Comparison of ENCODE assay signal across 9 mouse cellular contexts in genomic region chr19:53284268-53285208, GRCm38 (mm10). TPM values are rescaled to one million over a fixed set of nuclear protein-coding genes. Genes with fewer than 3 reads are reported as not detected.
A peak's percentile ranks its signal among the peaks of the same experiment; 100 is the strongest.
DNase-seq lines count a peak whose midpoint lies in the region; ATAC-seq and TF ChIP-seq lines count a peak whose summit lies in the region.
"Had no signal": no experiment of that assay in that cellular context is flagged by ENCODE, and none has a peak within 500 bp of the region (broad histone marks: within the 10 kb centered on the region; RNA-seq: fewer than 3 reads in every experiment).

No protein-coding gene starts in this region.

- no peak overlapping the region for H3K4me2 ChIP-seq in forebrain, embryonic 11.5 days (ENCODE audit: low read depth, low read length, severe bottlenecking)
- H3K4me2 ChIP-seq in hindbrain, postnatal 0 days (ENCODE audit: low read depth, low read length), result peak overlapping the region; percentile 19; the same call in 1 of the 2 replicates

- WGBS in forebrain, embryonic 11.5 days, result 31% methylated on average over 20 of the region's 20 CpGs
- 42% methylated on average over 20 of the region's 20 CpGs for WGBS in forebrain, embryonic 10.5 days
- 18% methylated on average over 20 of the region's 20 CpGs for WGBS in hindbrain, postnatal 0 days

- no peaks in the 10 kb centered on the region for H3K9me3 ChIP-seq in forebrain, embryonic 11.5 days (ENCODE audit: control insufficient read depth, low read length)
- H3K9me3 ChIP-seq in forebrain, embryonic 10.5 days, result no peaks in the 10 kb centered on the region
- H3K9me3 ChIP-seq in hindbrain, postnatal 0 days (ENCODE audit: low read length), result no peaks in the 10 kb centered on the region
- H3K9me3 ChIP-seq: G1E had no signal

- ATAC-seq in forebrain, embryonic 11.5 days (replicated peaks; ENCODE audit: low FRiP score), result peak; percentile 60; the same call in 1 of the 2 replicates
- ATAC-seq in granulocyte monocyte progenitor cell, adult 5-6 weeks (replicated peaks; ENCODE audit: poor library complexity, severe bottlenecking), result peak; percentile 88
- peak; percentile 57; the same call in 1 of the 2 replicates for ATAC-seq in hindbrain, postnatal 0 days
- peak; percentile 86 for ATAC-seq in megakaryocyte progenitor cell, adult 5-6 weeks (replicated peaks; ENCODE audit: poor library complexity)

- H3K4me1 ChIP-seq in forebrain, embryonic 11.5 days (replicated peaks; ENCODE audit: control insufficient read depth, insufficient read depth, low read length), result peaks cover 7% of the 10 kb centered on the region
- peaks cover 26% of the 10 kb centered on the region for H3K4me1 ChIP-seq in forebrain, embryonic 10.5 days
- H3K4me1 ChIP-seq in hindbrain, postnatal 0 days (ENCODE audit: insufficient read depth, low read length), result peaks cover 7% of the 10 kb centered on the region; the same call in 1 of the 2 replicates

- no peaks in the 10 kb centered on the region for H3K27me3 ChIP-seq in forebrain, embryonic 11.5 days (ENCODE audit: control insufficient read depth, insufficient read depth, low read length)
- H3K27me3 ChIP-seq in forebrain, embryonic 10.5 days (ENCODE audit: poor library complexity, severe bottlenecking), result peaks cover 10% of the 10 kb centered on the region; the same call in 1 of the 2 replicates
- no peaks in the 10 kb centered on the region for H3K27me3 ChIP-seq in hindbrain, postnatal 0 days (ENCODE audit: insufficient read depth, low read length)

- H3K9ac ChIP-seq in forebrain, embryonic 11.5 days (ENCODE audit: low read length), result no peak overlapping the region
- H3K9ac ChIP-seq in hindbrain, postnatal 0 days (replicated peaks; ENCODE audit: low read length), result no peak overlapping the region; the same call in 1 of the 2 replicates

- no peak for DNase-seq in forebrain, embryonic 11.5 days (ENCODE audit: low spot score)
- DNase-seq in forebrain, embryonic 10.5 days (ENCODE audit: extremely low spot score, low spot score), result no peak
- peak; percentile 14 for DNase-seq in Muller cell, postnatal 12 days (ENCODE audit: inconsistent ontology term)
- peak; percentile 52 for DNase-seq in hindbrain, postnatal 0 days (ENCODE audit: low spot score)
- DNase-seq in thymus, postnatal 0 days (ENCODE audit: low spot score), result no peak
- DNase-seq in right cerebral cortex, adult 18-20 months, result no peak

- no peak overlapping the region for H3K27ac ChIP-seq in forebrain, embryonic 11.5 days (ENCODE audit: low read depth, low read length)
- H3K27ac ChIP-seq in forebrain, embryonic 10.5 days, result no peak overlapping the region
- peak overlapping the region; percentile 29; the same call in 1 of the 2 replicates for H3K27ac ChIP-seq in hindbrain, postnatal 0 days

- TF ChIP-seq CTCF in hindbrain, postnatal 0 days (IDR thresholded peaks at IDR 0.05; ENCODE audit: low read depth), result no peak

- H3K36me3 ChIP-seq in forebrain, embryonic 11.5 days (ENCODE audit: control insufficient read depth, insufficient read depth, low read length), result no peaks in the 10 kb centered on the region
- no peaks in the 10 kb centered on the region for H3K36me3 ChIP-seq in forebrain, embryonic 10.5 days (replicated peaks)
- no peaks in the 10 kb centered on the region for H3K36me3 ChIP-seq in hindbrain, postnatal 0 days (ENCODE audit: insufficient read depth, low read length)
- H3K36me3 ChIP-seq: G1E had no signal

- H3K4me3 ChIP-seq in forebrain, embryonic 11.5 days (ENCODE audit: low read depth, low read length), result no peak overlapping the region
- no peak overlapping the region for H3K4me3 ChIP-seq in forebrain, embryonic 10.5 days
- H3K4me3 ChIP-seq in hindbrain, postnatal 0 days (ENCODE audit: low read length), result no peak overlapping the region

RNA-seq across cellular contexts. Expression of gene Mxi1, which starts 25.8 kb away (rescaled TPM):
- 49.8 TPM in 2 replicates for polyA plus RNA-seq in forebrain, embryonic 11.5 days (2014; fragmentation: Nextera tagmentation; extraction: Ambion mirVana)
- 16.1 and 20.7 TPM in 2 replicates for polyA plus RNA-seq in forebrain, embryonic 10.5 days (2016; fragmentation: Nextera tagmentation; extraction: Ambion mirVana)
- total RNA-seq in granulocyte monocyte progenitor cell, adult 5-6 weeks (2014; fragmentation: Nextera tagmentation), result 19.6 and 28.2 TPM in 2 replicates
- 50.7 and 54.9 TPM in 2 replicates for total RNA-seq in granulocyte monocyte progenitor cell, adult 5-6 weeks (2017)
- 41.9 and 44.5 TPM in 2 replicates for total RNA-seq in hindbrain, postnatal 0 days (2014; rRNA removed)
- polyA plus RNA-seq in hindbrain, postnatal 0 days (2015; fragmentation: Nextera tagmentation; extraction: Ambion mirVana), result 47.7 and 51.5 TPM in 2 replicates
- total RNA-seq in megakaryocyte progenitor cell, adult 5-6 weeks (2015), result 26.5 and 33.7 TPM in 2 replicates
- total RNA-seq in megakaryocyte progenitor cell, adult 5-6 weeks (2017), result 58.6 and 59.3 TPM in 2 replicates
- polyA plus RNA-seq in thymus, postnatal 0 days (2015; fragmentation: Nextera tagmentation; extraction: Ambion mirVana), result 40.5 and 45.0 TPM in 2 replicates

Comparison
In these comparisons a context has a peak if more than half of its experiments do, and no peak if none do; other contexts are left out.
1. DNase-seq: peak in Muller cell, postnatal 12 days (single experiment) and hindbrain, postnatal 0 days (single experiment); none in forebrain, embryonic 11.5 days (single experiment), forebrain, embryonic 10.5 days (single experiment), thymus, postnatal 0 days (single experiment) and right cerebral cortex, adult 18-20 months (single experiment).
2. Peak in every context shown above with its lines, with median percentiles within 50 percentile points of each other: ATAC-seq.